Mouse (Mus musculus) small intestine, adult 2 months (tissue): ENCODE results near the gene Fsip1.

ENCODE experiments used
- CTCF ChIP-seq: fragments of 200-500 bp; IDR thresholded peaks from 2 replicates; pipeline ENCODE4 v1.5.1; 2012; ENCODE audit warnings: low read depth, mild to moderate bottlenecking, control low read depth, inconsistent platforms, low read length, moderate library complexity, mixed read lengths; ENCODE audit not compliant: insufficient replicate concordance, insufficient read length; ENCODE audit errors: extremely low read depth
- POLR2A ChIP-seq: fragments of 200-500 bp; IDR thresholded peaks from 2 replicates; pipeline ENCODE4 v1.6.1; 2012; ENCODE audit warnings: low read depth, mild to moderate bottlenecking, control low read depth, inconsistent platforms, low read length, moderate library complexity

- TF ChIP-seq CTCF (no peak), POLR2A (no peak)
Observed at GRCm38 (mm10) chr2:118225316-118226041, 31.3 kb downstream of the Fsip1 start.
